Mouse (Mus musculus) kidney, postnatal 14 days (tissue): Measurements from ENCODE around the gene Tll1.
A peak's percentile ranks its signal among the peaks of the same experiment; 100 is the strongest.
"Not testable (repeated sequence)": the region's sequence is repeated elsewhere in the genome, so short reads cannot be mapped to it uniquely, and the experiment has no call there.

Experiments
- DNase-seq: peaks from one replicate; pipeline ENCODE4 v3.0.0; 2022; ENCODE audit warnings: mixed read lengths

Gene Tll1

DNA sequence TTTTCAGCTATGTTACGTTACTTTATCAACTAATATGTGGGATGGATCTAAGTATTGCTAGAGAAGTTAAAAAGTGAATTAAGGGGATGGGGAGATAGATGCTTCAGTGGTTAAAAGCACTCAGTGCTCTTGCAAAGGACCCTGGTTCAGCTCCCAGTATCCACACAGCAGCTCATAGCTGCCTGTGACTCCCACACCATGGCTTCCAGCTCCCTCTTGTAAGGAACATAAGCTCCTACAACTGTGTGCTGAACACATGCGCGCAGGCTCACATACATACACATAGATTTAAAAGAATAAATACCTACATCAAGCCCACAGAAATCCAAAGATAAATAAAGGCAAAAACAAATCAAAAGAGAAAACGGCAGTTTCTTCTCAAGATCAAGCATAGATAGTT lies 148.5 kb downstream of the Tll1 start:
- no peak for DNase-seq

DNA sequence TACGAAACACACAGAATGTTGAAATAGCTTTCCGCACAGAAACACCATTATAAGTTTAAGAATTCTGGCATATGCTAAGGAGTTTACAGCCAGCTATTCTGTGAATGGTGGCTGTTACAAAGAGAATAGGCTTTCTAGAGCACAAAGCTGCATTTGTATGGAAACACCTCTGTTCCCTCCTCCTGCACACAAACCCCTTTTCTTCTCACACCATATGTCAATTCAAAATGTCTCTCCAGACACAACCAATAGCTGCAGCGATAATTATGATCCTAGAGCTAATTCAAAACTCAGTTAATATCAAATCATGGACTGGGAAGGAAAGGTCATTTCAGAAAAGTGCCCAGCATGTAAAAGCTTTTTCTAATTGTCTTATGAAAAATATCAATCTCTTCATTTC lies 157.5 kb downstream of the Tll1 start:
- no peak for DNase-seq

DNA sequence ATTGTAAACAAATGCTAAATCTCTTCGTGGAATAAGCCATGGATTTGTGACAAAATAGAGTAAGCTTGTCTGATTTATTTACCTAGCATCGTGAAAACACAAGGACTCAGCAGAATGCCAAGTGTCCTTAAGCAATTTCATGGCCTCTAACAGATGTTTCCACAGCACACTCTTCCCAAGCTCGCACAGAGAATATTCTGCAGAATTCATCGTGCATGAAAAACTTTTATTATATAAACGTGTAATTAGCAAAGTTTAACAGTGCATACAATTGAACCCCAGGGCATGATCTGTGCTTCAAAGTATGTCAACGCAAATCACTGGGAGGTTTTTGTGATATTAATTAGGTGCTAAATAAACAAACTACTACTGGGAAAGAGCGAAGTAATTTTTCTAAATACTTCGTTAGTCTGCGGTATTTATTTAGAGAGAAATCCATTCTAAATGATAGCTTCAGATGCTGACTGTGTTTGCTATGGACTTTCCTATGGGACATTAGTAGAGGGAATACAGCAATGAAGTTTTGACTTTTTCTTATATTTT lies 158.0 kb downstream of the Tll1 start:
- DNase-seq, result no peak

DNA sequence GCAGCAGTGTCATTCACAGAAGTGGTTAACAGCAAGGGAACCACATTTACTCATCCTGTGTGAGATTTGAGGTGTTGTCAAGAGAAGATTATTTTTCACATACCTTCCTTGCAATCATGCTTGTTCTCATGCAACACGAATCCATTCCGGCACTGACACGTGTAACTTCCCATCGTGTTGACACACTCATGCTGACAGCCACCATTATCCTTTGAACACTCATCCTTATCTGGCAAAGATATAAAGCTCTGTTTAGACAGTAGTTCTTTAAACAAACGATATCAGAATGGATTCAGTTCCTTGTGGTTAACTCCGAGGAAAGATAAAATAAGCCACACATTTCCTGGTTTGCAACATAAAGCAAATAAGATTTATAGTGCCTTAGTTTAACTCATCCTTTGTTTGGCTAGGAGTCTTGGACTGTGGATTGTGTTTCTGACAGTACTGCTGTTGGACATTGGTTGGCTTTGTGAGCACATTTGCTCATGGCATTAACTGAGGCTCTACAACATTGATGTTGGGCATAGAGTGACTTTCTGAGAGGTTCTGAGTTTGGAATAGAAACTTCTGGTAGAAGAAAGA lies 164.7 kb downstream of the Tll1 start:
- no peak for DNase-seq

DNA sequence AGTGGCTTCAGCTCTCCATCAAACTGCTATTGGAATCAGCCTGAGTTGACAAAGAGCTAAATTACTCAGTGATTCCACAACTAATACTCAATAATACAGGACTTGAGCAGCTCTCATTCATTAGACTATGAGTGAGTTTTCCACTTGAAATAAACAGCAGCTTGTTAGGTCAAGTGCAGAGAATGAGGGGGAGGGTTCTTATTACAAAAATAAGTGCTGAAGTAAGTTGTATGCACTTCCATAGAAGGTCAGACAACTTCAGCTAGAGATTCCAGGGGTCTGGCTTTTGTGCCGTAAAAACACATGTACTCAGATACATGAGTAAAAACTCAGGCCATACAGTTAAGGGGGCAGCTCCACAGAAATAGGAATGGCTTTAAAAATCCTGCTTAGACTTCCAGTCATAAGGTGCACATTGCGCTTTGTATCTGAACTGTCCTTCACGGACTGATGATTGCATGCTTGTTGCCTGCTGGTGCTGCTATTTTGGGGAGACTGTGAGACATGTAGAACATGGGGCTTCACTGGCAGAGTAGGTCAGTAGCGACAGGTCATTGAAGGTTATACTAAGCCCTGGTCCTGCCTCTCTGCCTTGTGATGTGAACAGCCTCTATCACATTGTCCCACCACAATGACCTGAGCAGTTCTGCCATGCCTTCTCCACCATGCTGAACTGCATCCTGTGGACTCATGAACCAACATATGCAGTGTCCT lies 175.2 kb downstream of the Tll1 start:
- DNase-seq, result no peak

DNA sequence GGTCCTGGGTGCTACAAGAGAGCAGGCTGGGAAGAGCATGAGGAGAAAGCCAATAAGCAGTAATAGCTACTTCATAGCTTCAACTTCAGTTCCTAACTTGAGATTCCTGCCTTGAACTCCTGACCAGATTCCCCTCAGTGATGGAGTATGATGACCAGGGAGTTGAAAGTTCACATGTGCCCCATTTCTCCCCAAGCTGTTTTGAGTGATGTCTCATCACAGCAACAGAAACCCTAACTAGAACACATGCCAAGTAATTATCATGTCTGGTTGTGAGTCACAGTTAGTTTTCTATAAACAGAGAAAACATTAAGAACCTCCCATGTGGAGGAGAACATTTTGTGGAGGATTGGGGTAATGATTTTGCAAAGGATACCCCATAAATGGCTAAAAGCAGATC lies 176.0 kb downstream of the Tll1 start:
- DNase-seq, result no peak

DNA sequence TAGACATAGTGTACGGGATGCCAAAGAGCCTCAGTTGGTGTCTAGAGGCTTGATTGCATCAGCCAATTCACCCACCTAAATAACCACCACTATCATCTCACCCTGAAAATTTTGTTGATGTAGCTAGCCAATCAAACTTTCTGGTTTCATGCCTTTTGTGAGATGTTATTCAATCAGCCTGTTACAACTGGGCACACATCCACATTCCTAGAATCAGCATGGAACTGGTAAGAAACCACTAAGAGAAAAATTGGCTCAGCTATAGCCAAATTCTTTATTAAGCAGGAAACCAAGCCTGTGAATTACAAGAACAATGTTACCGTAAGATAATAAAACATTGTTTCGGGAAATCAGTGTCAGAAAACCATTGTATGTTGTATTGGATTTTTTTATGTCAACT lies 176.5 kb downstream of the Tll1 start:
- no peak for DNase-seq

DNA sequence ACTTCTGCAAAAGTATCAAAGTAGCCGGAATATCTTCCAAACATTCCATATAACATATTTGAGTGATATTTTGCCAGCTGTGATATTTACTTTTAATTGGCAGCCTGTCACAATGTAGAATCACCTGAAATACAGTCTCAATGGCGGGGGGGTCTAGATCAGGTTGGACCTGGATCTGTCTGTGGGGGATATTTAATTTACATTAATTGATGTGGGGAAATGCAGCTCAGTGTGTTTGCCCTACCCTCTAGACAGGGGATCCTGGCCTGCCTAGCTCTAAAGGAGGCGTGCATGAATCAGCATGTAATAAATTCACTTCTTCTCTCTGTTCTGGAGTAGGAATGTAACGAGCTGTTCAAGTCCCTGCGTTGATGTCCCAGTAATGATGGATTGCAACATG lies 181.7 kb downstream of the Tll1 start:
- DNase-seq, result no peak

DNA sequence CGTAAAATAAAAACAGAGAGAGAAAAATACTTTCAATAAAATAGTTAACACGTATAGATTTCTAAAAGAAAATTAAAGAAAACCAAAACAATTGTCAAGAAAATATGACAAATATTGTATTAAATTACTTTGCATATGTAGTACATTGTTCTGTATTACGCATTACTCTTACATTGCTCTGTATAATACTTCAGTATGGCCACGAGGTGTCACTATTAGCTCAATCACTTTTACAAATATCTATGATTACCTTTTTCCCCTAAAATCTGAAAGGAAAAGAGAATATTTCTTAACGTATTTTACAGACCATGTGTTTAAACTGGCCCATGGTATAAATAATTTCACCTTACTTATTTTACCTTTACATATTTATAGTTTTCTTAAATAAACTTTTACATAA lies 182.5 kb downstream of the Tll1 start:
- peak; percentile 9 for DNase-seq

DNA sequence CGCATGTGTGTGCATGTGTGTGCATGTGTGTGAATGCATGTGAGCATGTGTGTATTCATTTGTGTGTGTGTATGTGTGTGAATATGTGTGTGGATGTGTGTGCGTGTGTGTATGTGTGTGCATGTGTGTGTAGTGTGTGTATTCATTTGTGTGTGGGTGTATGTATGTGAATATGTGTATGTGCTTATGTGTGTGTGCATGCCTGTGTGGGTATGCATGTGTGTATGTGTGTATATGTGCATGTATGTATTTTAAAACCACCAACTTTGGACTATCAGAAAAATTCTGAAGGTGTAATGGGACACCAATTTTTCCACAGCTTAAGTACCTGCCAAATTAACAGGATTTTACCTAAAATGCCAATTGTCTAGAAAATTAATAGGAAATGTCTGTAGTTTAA lies 183.0 kb downstream of the Tll1 start:
- DNase-seq, result no peak

DNA sequence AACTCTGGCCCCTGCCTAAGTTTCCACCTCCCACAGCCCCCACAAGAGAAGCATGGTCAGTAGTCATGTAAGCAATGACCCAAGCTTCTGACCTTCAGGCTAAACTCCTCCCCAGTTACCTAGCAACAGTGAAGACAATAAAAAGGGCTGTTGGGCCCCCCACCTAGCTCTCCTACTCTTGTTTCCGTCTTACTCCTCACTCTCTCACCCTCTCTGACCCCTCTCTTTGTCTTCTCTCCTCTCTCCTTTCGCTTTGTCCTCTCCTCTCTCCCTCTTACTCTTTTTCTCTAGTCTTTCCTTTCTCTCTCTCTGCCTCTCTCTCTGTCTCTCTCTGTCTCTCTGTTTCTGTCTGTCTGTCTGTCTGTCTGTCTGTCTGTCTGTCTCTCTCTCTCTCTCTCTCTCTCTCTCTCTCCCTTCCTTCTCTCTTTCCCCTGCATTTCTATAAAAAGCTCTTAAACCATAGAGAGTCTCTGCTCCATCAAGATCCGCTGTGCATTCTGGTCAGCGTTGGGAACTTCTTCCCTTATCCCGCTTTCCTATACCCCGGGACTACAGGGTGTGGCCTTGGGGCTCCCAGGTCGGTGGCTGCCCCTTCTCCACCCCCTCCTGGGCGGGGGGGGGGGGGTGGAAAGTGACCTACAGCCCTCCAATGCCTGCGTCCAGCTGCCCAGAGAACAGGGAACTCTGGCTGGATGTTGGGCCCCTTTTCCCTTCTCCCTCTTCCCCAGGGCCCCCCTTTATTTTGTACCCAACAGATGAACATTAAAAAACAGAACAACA lies 235.3 kb downstream of the Tll1 start:
- DNase-seq, result not testable (repeated sequence)
